Mouse (Mus musculus) liver, embryonic 15.5 days (tissue): ENCODE results near the gene Ticam1. TPM values are rescaled to one million over a fixed set of nuclear protein-coding genes. Genes with fewer than 3 reads are reported as not detected.
A peak's percentile ranks its signal among the peaks of the same experiment; 100 is the strongest.

Source experiments
- ATAC-seq: fragments of 200-750 bp; cut with Nextera tagmentation; 2 replicates; pipeline ENCODE4 v1.8.0; 2017; ENCODE audit warnings: moderate number of reproducible peaks, mild to moderate bottlenecking, moderate library complexity; ENCODE audit not compliant: insufficient read depth
- H3K27ac ChIP-seq: fragments of 300-500 bp; sonication (generic); replicated peaks from 2 replicates; pipeline ENCODE4 v1.5.1; 2015; ENCODE audit warnings: mild to moderate bottlenecking, inconsistent platforms
- H3K27me3 ChIP-seq: fragments of 300-500 bp; sonication (generic); 2 replicates; pipeline ENCODE4 v1.6.1; 2015; ENCODE audit warnings: mild to moderate bottlenecking, inconsistent platforms
- H3K36me3 ChIP-seq: fragments of 300-500 bp; sonication (generic); replicated peaks from 2 replicates; pipeline ENCODE4 v1.6.1; 2015; ENCODE audit warnings: moderate library complexity, mild to moderate bottlenecking, inconsistent platforms
- H3K4me1 ChIP-seq: fragments of 300-500 bp; sonication (generic); replicated peaks from 2 replicates; pipeline ENCODE4 v1.6.1; 2015; ENCODE audit warnings: inconsistent platforms
- H3K4me2 ChIP-seq: fragments of 300-500 bp; sonication (generic); 2 replicates; pipeline ENCODE4 v1.6.1; 2015; ENCODE audit warnings: moderate library complexity, mild to moderate bottlenecking, inconsistent platforms
- H3K4me3 ChIP-seq: fragments of 300-500 bp; sonication (generic); replicated peaks from 2 replicates; pipeline ENCODE4 v1.5.1; 2015; ENCODE audit warnings: mild to moderate bottlenecking, inconsistent platforms
- H3K9ac ChIP-seq: fragments of 300-500 bp; sonication (generic); 2 replicates; pipeline ENCODE4 v1.6.1; 2015; ENCODE audit warnings: moderate library complexity, mild to moderate bottlenecking, inconsistent platforms
- H3K9me3 ChIP-seq: fragments of 300-500 bp; sonication (generic); replicated peaks from 2 replicates; pipeline ENCODE4 v1.6.1; 2016; ENCODE audit warnings: inconsistent platforms
- WGBS: fragments of 180-500 bp; shearing (Covaris S2); methylation state at CpG from one replicate; pipeline ENCODE4 v1.1.7; 2015; ENCODE audit warnings: mixed read lengths; ENCODE audit not compliant: insufficient replicate concordance; 5-methylcytosine and 5-hydroxymethylcytosine counted together
- polyA plus RNA-seq: library from polyadenylated mRNA; unstranded; fragments of >200 nt; fragmentation: Nextera tagmentation; extraction: Ambion mirVana; gene quantifications from 2 replicates; pipeline ENCODE4 v1.2.1, GENCODE M21; 2015

Gene Ticam1
- polyA plus RNA-seq, 1 experiment from 2014 or later, result 3.2 TPM

GRCm38 (mm10) chr17:56289371-56290331 is 13.1 kb upstream of the Ticam1 start:
- peak overlapping the region; percentile 53 for H3K9ac ChIP-seq
- peaks cover 68% of the 10 kb centered on the region for H3K4me1 ChIP-seq
- peak overlapping the region; percentile 60 for H3K4me3 ChIP-seq
- H3K27me3 ChIP-seq, result no peaks in the 10 kb centered on the region
- 4% methylated on average over 23 of the region's 23 CpGs for WGBS
- H3K4me2 ChIP-seq, result peak overlapping the region; percentile 88
- H3K9me3 ChIP-seq, result no peaks in the 10 kb centered on the region
- H3K36me3 ChIP-seq, result peaks cover 17% of the 10 kb centered on the region
- peak; percentile 22 for ATAC-seq
- peak overlapping the region; percentile 88 for H3K27ac ChIP-seq

GRCm38 (mm10) chr17:56288866-56289265 is 12.3 kb upstream of the Ticam1 start:
- peak overlapping the region; percentile 88 for H3K27ac ChIP-seq
- peak overlapping the region; percentile 88 for H3K4me2 ChIP-seq
- H3K27me3 ChIP-seq, result no peaks in the 10 kb centered on the region
- WGBS, result 26% methylated on average over 3 of the region's 3 CpGs
- H3K36me3 ChIP-seq, result peaks cover 25% of the 10 kb centered on the region
- no peak for ATAC-seq
- H3K4me3 ChIP-seq, result peak overlapping the region; percentile 60
- H3K4me1 ChIP-seq, result peaks cover 68% of the 10 kb centered on the region
- H3K9me3 ChIP-seq, result no peaks in the 10 kb centered on the region
- peak overlapping the region; percentile 53; the same call in 1 of the 2 replicates for H3K9ac ChIP-seq

GRCm38 (mm10) chr17:56287830-56288229 is 11.2 kb upstream of the Ticam1 start:
- Histone ChIP-seq H3K4me3 (peak overlapping the region; percentile 35), H3K4me2 (peak overlapping the region; percentile 88), H3K27me3 (no peaks in the 10 kb centered on the region), H3K27ac (peak overlapping the region; percentile 88), H3K36me3 (peaks cover 33% of the 10 kb centered on the region), H3K9ac (peak overlapping the region; percentile 51; the same call in 1 of the 2 replicates), H3K9me3 (no peaks in the 10 kb centered on the region), H3K4me1 (peaks cover 69% of the 10 kb centered on the region)
- 29% methylated on average over 3 of the region's 3 CpGs for whole genome bisulfite sequencing
- ATAC-seq, result peak; percentile 25

- H3K36me3 ChIP-seq, result peaks cover 45% of the 10 kb centered on the region
- H3K4me3 ChIP-seq, result no peak overlapping the region
- H3K4me2 ChIP-seq, result no peak overlapping the region
- H3K4me1 ChIP-seq, result peaks cover 70% of the 10 kb centered on the region
- H3K27me3 ChIP-seq, result no peaks in the 10 kb centered on the region
- H3K9ac ChIP-seq, result no peak overlapping the region
- no peaks in the 10 kb centered on the region for H3K9me3 ChIP-seq
- WGBS, result 90% methylated on average over 11 of the region's 11 CpGs
- no peak overlapping the region for H3K27ac ChIP-seq
- no peak for ATAC-seq
Observed at GRCm38 (mm10) chr17:56285995-56286394, 9.4 kb upstream of the Ticam1 start.

- Histone ChIP-seq H3K4me2 (no peak overlapping the region), H3K36me3 (peaks cover 63% of the 10 kb centered on the region), H3K27me3 (no peaks in the 10 kb centered on the region), H3K9ac (no peak overlapping the region), H3K27ac (no peak overlapping the region), H3K4me3 (no peak overlapping the region), H3K9me3 (no peaks in the 10 kb centered on the region), H3K4me1 (peaks cover 64% of the 10 kb centered on the region)
- WGBS, result 64% methylated on average over 8 of the region's 8 CpGs
- no peak for ATAC-seq
Observed at GRCm38 (mm10) chr17:56283316-56283715, 6.7 kb upstream of the Ticam1 start.

GRCm38 (mm10) chr17:56282802-56283201 is 6.2 kb upstream of the Ticam1 start:
- H3K4me3 ChIP-seq, result no peak overlapping the region
- peaks cover 63% of the 10 kb centered on the region for H3K36me3 ChIP-seq
- H3K9me3 ChIP-seq, result no peaks in the 10 kb centered on the region
- H3K4me1 ChIP-seq, result peaks cover 64% of the 10 kb centered on the region
- no peak overlapping the region for H3K4me2 ChIP-seq
- H3K9ac ChIP-seq, result no peak overlapping the region
- no peaks in the 10 kb centered on the region for H3K27me3 ChIP-seq
- no peak overlapping the region for H3K27ac ChIP-seq
- no peak for ATAC-seq
- WGBS, result 76% methylated on average over 4 of the region's 4 CpGs

- 0 out of 2 replicates have a peak overlapping the region, but pooled peaks have one; percentile 2 for H3K9ac ChIP-seq
- no peak overlapping the region; the same call in 1 of the 2 replicates for H3K4me3 ChIP-seq
- H3K9me3 ChIP-seq, result no peaks in the 10 kb centered on the region
- no peak overlapping the region for H3K27ac ChIP-seq
- peak overlapping the region; percentile 20 for H3K4me2 ChIP-seq
- WGBS, result 60% methylated on average over 12 of the region's 12 CpGs
- ATAC-seq, result no peak
- H3K27me3 ChIP-seq, result no peaks in the 10 kb centered on the region
- H3K36me3 ChIP-seq, result peaks cover 61% of the 10 kb centered on the region
- peaks cover 62% of the 10 kb centered on the region for H3K4me1 ChIP-seq
Observed at GRCm38 (mm10) chr17:56281193-56281592, 4.6 kb upstream of the Ticam1 start.

- H3K27me3 ChIP-seq, result no peaks in the 10 kb centered on the region
- H3K36me3 ChIP-seq, result peaks cover 46% of the 10 kb centered on the region
- peaks cover 72% of the 10 kb centered on the region for H3K4me1 ChIP-seq
- no peak overlapping the region for H3K4me3 ChIP-seq
- no peaks in the 10 kb centered on the region for H3K9me3 ChIP-seq
- H3K27ac ChIP-seq, result 0 out of 2 replicates have a peak overlapping the region, but pooled peaks have one; percentile 6
- H3K4me2 ChIP-seq, result no peak overlapping the region
- WGBS, result 84% methylated on average over 12 of the region's 12 CpGs
- no peak overlapping the region for H3K9ac ChIP-seq
- ATAC-seq, result no peak
Observed at GRCm38 (mm10) chr17:56279481-56280155, 3.0 kb upstream of the Ticam1 start.

GRCm38 (mm10) chr17:56278340-56278739 is 1.8 kb upstream of the Ticam1 start:
- 0 out of 2 replicates have a peak overlapping the region, but pooled peaks have one; percentile 87 for H3K27ac ChIP-seq
- no peak overlapping the region for H3K4me3 ChIP-seq
- ATAC-seq, result no peak
- H3K9ac ChIP-seq, result no peak overlapping the region
- H3K36me3 ChIP-seq, result peaks cover 47% of the 10 kb centered on the region
- no peaks in the 10 kb centered on the region for H3K27me3 ChIP-seq
- no peak overlapping the region for H3K4me2 ChIP-seq
- no peaks in the 10 kb centered on the region for H3K9me3 ChIP-seq
- 85% methylated on average over 5 of the region's 5 CpGs for WGBS
- peaks cover 83% of the 10 kb centered on the region for H3K4me1 ChIP-seq

- Histone ChIP-seq H3K9ac (peak overlapping the region; percentile 25; the same call in 1 of the 2 replicates), H3K4me1 (peaks cover 83% of the 10 kb centered on the region)
- WGBS, result 28% methylated on average over 2 of the region's 2 CpGs
Observed at GRCm38 (mm10) chr17:56277567-56277893, 944 bp upstream of the Ticam1 start.

More at GRCm38 (mm10) chr17:56277567-56277893, 944 bp upstream of the Ticam1 start:
- ATAC-seq, result no peak
- Histone ChIP-seq H3K27ac (peak overlapping the region; percentile 87), H3K4me3 (peak overlapping the region; percentile 72), H3K4me2 (peak overlapping the region; percentile 83), H3K9me3 (no peaks in the 10 kb centered on the region), H3K36me3 (peaks cover 46% of the 10 kb centered on the region), H3K27me3 (no peaks in the 10 kb centered on the region)
